Mouse (Mus musculus): Measurements from ENCODE around the gene Brms1l.
A peak's percentile ranks its signal among the peaks of the same experiment; 100 is the strongest.

The Brms1l gene

DNA sequence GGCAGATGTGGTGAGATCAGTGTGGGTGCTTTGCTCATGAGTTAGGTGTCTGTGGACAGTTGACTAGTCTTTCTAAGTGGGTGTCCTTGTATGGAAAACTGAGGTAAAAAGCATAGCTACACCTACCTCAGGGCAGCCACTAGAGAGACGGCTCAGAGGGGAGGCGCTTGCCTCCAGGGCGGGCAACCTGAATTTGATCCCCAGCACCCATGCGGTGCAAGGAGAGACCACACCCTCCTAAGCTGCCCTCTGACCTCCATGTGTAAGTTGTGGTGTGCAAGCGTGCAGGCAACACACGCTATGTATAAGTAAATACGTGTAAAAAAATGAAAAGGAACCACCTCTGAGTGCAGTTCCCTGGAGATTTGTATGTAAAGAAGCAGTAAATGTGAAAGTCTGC lies 24.5 kb downstream of the Brms1l start:
- DNase-seq, result no peak

DNA sequence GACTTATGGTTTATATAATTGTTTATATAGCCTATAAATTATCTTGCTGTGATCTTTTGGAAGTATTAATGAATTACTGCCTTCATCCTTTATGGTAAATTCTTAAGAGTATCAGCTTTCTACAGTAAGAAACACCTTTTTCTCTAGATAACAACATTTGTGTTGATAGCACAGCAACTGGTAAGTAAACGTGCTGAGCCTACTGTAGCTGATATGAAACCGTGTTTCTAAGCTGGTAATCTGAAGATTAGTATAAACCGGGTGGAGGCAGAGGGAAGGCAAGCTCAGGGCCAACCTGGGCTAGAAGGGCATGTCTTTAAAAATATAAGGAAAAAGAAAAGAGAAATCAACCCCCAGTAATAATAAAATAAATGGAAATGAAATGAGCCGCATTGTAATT lies 31.6 kb downstream of the Brms1l start:
- DNase-seq, result no peak

DNA sequence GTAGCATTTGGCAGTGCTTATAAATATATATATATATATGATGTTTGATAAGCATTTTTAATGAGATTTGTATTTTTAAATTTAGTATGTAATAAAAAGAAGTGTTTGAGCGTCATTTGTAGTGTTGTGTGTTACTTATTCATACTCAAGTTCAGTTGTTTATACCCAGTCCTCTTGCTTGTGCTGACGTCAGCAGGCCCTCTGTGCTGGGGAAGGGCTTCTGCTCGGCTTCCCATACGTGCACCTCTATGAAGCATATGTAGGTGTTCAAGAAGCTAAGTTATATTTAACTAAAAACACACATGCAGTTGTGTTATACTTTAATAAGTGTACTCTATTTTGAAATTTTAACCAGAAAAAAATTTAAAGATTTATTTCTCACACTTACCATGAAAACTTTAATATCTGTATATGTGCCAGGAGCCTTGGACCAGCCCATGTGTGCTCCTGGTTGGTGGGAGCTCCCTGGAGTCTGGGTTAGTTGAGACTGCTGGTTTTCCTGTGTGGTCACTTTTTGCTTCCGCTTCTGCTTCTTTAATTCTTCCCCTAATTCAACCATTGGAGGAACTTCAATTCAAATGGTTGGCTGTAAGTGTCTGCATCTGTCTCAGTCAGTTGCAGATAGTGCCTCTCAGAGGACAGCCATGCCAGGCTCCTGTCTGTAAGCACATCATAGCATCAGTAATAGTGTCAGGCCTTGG lies 33.6 kb downstream of the Brms1l start:
- no peak for DNase-seq

DNA sequence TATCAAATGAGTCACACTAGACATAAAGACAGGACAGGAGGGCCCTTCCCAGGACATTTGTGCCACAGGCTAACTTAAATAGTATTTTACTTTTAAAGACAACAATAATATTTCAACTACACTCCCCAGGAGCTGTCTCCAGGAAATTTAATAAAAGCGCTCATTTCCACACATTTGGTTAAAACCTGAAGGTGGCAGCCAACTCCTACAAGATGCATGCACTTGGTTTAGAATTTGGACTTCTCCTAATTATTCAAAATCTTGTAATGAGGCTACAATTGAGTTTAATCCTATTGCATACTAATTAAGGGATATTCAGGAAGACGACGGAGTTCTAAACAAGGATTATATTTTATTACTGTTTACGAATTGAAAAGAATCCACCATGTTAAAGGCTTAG lies 49.3 kb downstream of the Brms1l start:
- DNase-seq, result no peak

DNA sequence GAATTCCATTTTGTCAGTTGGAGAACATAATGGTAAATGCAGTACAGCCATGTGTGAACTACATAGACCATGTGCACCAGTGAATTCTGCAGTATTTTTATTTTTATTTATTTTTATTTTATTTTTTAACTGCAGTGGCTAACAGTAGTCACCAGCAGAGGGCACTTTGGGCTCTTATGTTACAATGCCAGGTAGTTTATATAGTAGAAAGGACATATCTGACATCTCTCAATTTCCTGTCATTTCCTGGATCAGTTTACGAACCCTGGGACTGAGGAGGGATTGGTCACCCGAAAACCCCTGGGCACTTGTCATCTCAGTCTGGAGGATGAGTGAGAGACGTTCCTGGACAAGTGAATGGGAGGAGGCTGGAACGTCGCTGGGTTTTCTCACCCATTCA lies 52.4 kb downstream of the Brms1l start:
- peak; percentile 26 to 32 for DNase-seq

DNA sequence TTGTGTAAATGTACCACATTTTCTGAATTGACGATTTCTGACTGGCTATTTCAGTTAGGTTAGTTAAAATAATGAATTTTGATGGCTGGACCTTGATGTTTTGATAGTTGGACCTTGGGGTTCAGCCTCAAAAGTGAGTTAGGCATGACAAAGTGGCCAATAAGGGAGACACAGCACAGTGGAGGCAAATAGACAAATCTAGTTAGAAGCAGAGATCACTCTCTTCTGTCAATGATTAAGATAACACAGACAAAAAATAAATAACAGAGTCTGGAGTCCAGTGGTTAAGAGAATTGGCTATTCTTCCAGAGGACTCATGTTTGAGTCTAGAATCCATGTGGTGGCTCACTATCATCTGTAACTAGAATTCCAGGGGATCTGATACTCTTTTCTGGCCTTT lies 68.7 kb downstream of the Brms1l start:
- DNase-seq, result no peak

DNA sequence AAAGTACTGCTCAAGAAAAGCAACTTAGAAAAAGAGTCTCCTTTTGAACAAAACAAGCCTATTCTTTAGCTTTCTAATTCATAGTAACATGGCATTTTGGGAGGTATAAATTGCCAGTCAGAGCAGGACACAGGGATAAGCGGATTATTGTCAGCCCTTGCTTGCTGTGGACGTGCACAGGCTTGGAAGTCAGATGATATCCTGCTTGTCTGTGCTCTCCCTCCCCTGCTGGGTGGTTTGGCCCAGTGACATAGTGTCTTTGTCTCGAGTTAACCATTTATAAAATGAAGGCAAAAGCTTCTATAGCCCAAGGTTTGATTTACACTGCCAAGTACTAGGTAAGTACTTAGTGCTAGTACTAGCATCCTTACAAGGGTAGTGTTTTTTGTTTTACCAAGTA lies 76.0 kb downstream of the Brms1l start:
- DNase-seq, result peak; percentile 23 to 51

DNA sequence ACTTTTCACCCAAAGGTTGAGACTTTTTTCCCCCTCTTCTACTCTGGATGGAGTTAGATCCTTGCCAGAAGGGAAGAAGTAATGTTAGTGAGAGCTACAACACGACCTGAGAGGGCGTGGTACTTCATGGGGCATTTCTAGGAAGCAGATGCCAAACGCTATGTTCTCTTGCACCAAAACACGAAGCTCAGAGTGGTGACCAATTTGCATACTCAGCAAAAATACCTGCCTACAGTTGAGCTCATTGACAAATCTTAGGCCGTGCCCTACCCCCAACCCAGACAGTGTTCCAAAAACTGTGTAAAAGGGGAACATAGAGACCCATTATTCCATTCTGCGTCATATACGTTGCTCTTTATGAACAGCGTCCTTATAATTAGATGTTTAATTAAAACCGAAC lies 77.1 kb downstream of the Brms1l start:
- DNase-seq, result no peak

DNA sequence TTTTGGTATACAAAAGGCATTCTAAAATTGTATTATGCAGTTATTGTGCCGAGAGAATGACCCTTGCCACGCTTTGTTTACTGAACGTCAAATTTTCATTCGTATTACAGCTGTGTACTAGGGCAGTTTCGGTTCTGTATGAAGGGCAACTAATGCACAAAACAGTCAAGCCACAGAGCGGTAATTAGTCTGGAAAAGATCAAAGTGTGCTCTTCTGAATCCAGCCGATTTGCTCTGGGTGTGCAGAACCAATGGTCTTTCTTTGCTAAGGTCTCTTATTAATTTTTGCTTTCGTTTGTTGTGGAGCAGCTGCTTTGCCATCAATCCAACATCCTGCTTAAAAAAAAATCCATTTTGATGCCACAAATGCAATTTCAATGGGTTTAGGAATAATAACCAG lies 80.1 kb downstream of the Brms1l start:
- no peak for DNase-seq

DNA sequence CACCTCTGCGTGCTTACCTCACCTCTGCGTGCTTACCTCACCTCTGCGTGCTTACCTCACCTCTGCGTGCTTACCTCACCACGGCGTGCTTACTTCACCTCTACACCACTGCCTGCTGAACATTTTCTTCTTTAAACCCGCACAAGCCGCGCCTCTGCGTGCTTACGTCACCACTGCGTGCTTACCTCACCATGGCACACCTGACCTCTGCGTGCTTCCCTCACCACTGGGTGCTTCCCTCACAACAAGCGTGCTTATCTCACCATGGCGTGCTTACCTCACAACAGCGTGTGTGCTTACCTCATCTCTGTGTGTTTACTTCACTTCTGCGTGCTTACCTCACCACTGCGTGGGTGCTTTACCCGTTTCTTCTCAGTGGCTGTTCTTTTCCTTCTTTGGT lies 80.9 kb downstream of the Brms1l start:
- DNase-seq, result no peak
